Mouse (Mus musculus): ENCODE results near the gene Slc35c1. TPM values are rescaled to one million over a fixed set of nuclear protein-coding genes. Genes with fewer than 3 reads are reported as not detected.

Gene Slc35c1
- polyA plus RNA-seq, 1 experiment from 2014 or later = 13.6 TPM

DNA sequence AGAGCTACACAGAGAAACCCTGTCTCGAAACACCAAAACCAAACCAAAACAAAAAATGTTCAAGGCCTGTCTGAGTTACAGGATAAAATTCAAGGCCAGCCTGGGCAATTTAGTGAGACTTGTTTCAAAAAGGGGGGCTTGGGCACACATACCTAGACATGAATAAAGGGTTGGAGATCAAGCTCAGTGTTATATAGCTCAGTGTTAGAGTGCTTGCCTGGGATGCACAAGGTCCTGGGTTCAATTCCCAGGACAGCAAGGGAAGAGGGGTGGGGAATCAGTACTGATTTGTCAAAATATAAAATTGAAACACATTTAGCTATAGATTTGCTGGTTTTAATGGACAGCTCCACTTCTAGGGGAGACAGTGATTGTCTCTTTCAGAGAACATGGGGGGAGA lies 877 bp upstream of the Slc35c1 start:
- no peaks in the 10 kb centered on the region for H3K36me3 ChIP-seq (ENCODE audit: control insufficient read depth, insufficient read depth, low read length)
- peaks cover 28% of the 10 kb centered on the region for H3K4me1 ChIP-seq (ENCODE audit: control insufficient read depth, insufficient read depth, low read length)
- H3K9ac ChIP-seq (ENCODE audit: low read depth, low read length) = no peak overlapping the region
- H3K4me3 ChIP-seq (ENCODE audit: low read length) = no peak overlapping the region
- no peak for ATAC-seq (ENCODE audit: low FRiP score, low TSS enrichment)
- no peak overlapping the region for H3K27ac ChIP-seq (ENCODE audit: low read depth, low read length)
- 81% methylated on average over 1 of the region's 1 CpGs for WGBS
- no peak overlapping the region for H3K4me2 ChIP-seq (replicated peaks; ENCODE audit: low read depth, low read length)
- H3K27me3 ChIP-seq (ENCODE audit: control insufficient read depth, insufficient read depth, low read length) = peaks cover 6% of the 10 kb centered on the region; the same call in 1 of the 2 replicates
- no peaks in the 10 kb centered on the region for H3K9me3 ChIP-seq (ENCODE audit: control insufficient read depth, low read length)

DNA sequence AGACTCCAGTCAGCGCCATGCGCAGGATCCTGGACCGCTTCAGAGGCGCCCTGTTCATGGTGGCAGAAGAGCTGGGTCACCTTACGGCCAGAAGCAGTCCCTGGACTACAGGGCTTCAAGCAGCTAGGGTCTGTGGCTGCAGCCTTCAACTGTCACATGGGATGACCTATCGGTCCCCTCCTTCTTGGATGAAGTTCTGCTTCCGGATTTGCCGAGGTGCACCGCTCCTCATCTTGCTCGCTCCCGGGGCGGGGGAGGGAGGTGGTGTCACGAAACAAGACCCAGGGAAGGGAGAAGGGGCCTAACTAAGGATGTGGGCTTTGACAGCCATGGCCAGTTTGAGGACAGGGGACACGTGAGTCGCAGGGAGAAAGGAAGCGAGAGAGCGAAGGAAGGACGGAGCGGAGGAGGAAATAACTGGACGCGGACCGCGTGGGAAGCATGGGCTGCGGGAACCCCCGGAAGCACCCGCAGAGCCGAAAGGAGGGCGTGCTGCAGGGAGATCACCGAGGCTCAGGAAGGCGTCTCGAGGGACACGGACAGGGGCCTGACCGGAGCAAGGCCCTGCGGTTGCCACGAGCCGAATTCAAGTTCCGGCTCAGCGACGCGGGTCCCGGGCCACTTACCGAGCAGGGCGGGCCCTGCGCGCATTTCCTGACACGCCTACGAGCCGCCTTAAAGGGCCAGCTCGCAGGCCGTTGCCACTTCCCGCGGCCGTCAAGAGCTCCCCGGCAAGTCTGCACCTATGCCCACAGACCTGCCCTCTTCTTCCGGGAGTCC lies 1.0 kb downstream of the Slc35c1 start:
- ATAC-seq (ENCODE audit: low FRiP score, low TSS enrichment) = peak; percentile 84
- peaks cover 6% of the 10 kb centered on the region; the same call in 1 of the 2 replicates for H3K27me3 ChIP-seq (ENCODE audit: control insufficient read depth, insufficient read depth, low read length)
- H3K9ac ChIP-seq (ENCODE audit: low read depth, low read length) = peak overlapping the region; percentile 71
- no peaks in the 10 kb centered on the region for H3K9me3 ChIP-seq (ENCODE audit: control insufficient read depth, low read length)
- under 1% methylated on average over 53 of the region's 55 CpGs for WGBS
- peaks cover 4% of the 10 kb centered on the region for H3K36me3 ChIP-seq (ENCODE audit: control insufficient read depth, insufficient read depth, low read length)
- H3K4me3 ChIP-seq (ENCODE audit: low read length) = peak overlapping the region; percentile 84
- peak overlapping the region; percentile 73 for H3K27ac ChIP-seq (ENCODE audit: low read depth, low read length)
- peak overlapping the region; percentile 94 for H3K4me2 ChIP-seq (replicated peaks; ENCODE audit: low read depth, low read length)
- H3K4me1 ChIP-seq (ENCODE audit: control insufficient read depth, insufficient read depth, low read length) = peaks cover 28% of the 10 kb centered on the region

DNA sequence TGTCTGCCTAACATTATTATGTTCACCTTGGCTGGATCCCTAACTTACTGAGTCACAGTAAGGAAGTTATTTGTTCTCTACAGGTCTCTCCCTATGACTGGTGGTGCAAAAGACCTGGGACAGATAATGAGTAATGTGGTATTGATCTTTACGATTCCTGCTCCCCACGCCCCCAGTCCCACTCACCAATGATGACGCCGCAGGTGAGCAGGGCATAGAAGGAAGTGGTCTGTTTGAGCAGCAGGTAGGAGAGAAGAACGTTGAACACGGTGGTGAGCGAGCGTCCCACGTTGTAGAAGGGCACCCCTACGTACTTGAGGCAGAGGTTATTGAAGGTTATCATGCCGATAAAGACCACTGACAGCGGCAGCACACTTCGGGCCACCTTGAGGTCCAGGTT lies 1.9 kb downstream of the Slc35c1 start:
- H3K4me2 ChIP-seq (replicated peaks; ENCODE audit: low read depth, low read length) = peak overlapping the region; percentile 94
- peaks cover 28% of the 10 kb centered on the region for H3K4me1 ChIP-seq (ENCODE audit: control insufficient read depth, insufficient read depth, low read length)
- ATAC-seq (ENCODE audit: low FRiP score, low TSS enrichment) = no peak
- peak overlapping the region; percentile 71 for H3K9ac ChIP-seq (ENCODE audit: low read depth, low read length)
- peaks cover 13% of the 10 kb centered on the region for H3K36me3 ChIP-seq (ENCODE audit: control insufficient read depth, insufficient read depth, low read length)
- 67% methylated on average over 13 of the region's 13 CpGs for WGBS
- no peak overlapping the region for H3K27ac ChIP-seq (ENCODE audit: low read depth, low read length)
- no peaks in the 10 kb centered on the region for H3K9me3 ChIP-seq (ENCODE audit: control insufficient read depth, low read length)
- peak overlapping the region; percentile 84 for H3K4me3 ChIP-seq (ENCODE audit: low read length)
- peaks cover 6% of the 10 kb centered on the region; the same call in 1 of the 2 replicates for H3K27me3 ChIP-seq (ENCODE audit: control insufficient read depth, insufficient read depth, low read length)

DNA sequence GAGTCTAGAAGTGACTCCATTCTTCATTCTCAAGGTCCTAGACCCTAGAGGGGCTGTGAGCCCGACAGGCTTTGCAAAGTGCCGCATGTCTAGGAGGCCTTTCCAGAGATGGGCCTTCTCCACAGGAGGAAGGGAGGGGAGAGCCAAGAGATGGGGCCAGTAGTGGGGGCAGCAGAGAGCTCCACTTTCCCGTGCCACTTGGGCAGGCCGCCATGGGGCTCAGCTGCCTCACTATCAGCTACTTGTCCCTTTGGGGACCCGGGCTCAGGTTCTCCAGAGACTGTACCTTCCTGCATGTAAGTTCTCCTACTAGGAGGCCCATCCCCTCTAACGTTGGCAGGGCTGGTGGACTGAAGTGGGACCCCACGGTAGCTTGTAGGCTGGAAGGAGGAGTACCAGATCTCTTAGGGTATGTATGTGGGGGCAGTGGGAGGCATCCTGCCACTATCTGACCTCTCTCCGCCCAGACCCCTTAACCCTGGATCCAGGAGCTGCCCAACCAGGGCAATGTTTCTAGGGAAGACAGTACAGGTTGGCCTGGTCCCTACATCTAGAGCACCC lies 3.3 kb downstream of the Slc35c1 start:
- H3K9ac ChIP-seq (ENCODE audit: low read depth, low read length) = no peak overlapping the region
- peaks cover 6% of the 10 kb centered on the region; the same call in 1 of the 2 replicates for H3K27me3 ChIP-seq (ENCODE audit: control insufficient read depth, insufficient read depth, low read length)
- H3K4me2 ChIP-seq (replicated peaks; ENCODE audit: low read depth, low read length) = no peak overlapping the region
- WGBS = 75% methylated on average over 8 of the region's 8 CpGs
- no peak overlapping the region for H3K27ac ChIP-seq (ENCODE audit: low read depth, low read length)
- H3K9me3 ChIP-seq (ENCODE audit: control insufficient read depth, low read length) = no peaks in the 10 kb centered on the region
- H3K36me3 ChIP-seq (ENCODE audit: control insufficient read depth, insufficient read depth, low read length) = peaks cover 17% of the 10 kb centered on the region
- no peak overlapping the region for H3K4me3 ChIP-seq (ENCODE audit: low read length)
- H3K4me1 ChIP-seq (ENCODE audit: control insufficient read depth, insufficient read depth, low read length) = peaks cover 28% of the 10 kb centered on the region
- ATAC-seq (ENCODE audit: low FRiP score, low TSS enrichment) = no peak

DNA sequence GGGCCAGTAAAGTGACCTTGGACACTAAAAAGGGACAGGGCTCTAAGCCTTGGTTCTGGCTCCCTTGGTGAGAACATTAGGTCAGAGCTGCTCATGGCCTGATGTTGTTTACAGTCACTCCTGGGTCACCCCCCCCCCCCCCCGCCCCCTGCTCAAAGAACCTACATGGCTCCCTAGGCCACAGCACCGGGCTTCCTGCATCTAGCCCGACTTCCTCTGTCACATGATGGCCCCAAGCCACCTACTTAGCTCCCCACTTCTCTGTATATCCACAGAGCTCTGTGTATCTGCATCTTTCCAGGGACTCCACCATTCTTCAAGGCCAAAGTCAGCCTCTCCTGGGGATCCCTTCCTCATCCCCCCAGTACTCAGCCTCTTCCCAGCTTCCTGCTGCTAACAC lies 4.6 kb downstream of the Slc35c1 start:
- H3K4me1 ChIP-seq (ENCODE audit: control insufficient read depth, insufficient read depth, low read length) = peaks cover 28% of the 10 kb centered on the region
- H3K4me2 ChIP-seq (replicated peaks; ENCODE audit: low read depth, low read length) = no peak overlapping the region
- 14% methylated on average over 2 of the region's 3 CpGs for WGBS
- peaks cover 6% of the 10 kb centered on the region; the same call in 1 of the 2 replicates for H3K27me3 ChIP-seq (ENCODE audit: control insufficient read depth, insufficient read depth, low read length)
- H3K9ac ChIP-seq (ENCODE audit: low read depth, low read length) = no peak overlapping the region
- ATAC-seq (ENCODE audit: low FRiP score, low TSS enrichment) = no peak
- H3K27ac ChIP-seq (ENCODE audit: low read depth, low read length) = no peak overlapping the region
- H3K9me3 ChIP-seq (ENCODE audit: control insufficient read depth, low read length) = no peaks in the 10 kb centered on the region
- peaks cover 17% of the 10 kb centered on the region for H3K36me3 ChIP-seq (ENCODE audit: control insufficient read depth, insufficient read depth, low read length)
- no peak overlapping the region for H3K4me3 ChIP-seq (ENCODE audit: low read length)

DNA sequence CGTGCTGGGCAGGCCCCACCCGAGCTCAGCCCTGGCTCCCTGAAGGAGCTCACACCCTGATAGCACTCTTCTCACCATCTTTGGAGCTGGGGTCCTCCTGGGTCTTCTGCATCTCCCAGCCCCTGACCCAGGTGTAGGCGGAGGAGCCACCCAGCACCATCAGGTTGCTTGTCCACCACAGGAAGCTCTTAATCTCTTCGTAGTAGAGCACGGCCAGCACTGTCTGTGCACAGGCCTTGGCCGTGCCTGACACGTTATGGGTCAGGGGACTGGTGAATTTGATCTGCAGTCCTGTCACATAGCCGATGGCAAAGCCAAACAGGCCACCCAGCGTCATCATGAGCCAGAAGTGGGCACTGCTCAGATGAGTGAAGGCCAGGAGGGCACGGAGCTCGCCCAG lies 6.2 kb downstream of the Slc35c1 start:
- no peak for ATAC-seq (ENCODE audit: low FRiP score, low TSS enrichment)
- H3K27me3 ChIP-seq (ENCODE audit: control insufficient read depth, insufficient read depth, low read length) = no peaks in the 10 kb centered on the region

DNA sequence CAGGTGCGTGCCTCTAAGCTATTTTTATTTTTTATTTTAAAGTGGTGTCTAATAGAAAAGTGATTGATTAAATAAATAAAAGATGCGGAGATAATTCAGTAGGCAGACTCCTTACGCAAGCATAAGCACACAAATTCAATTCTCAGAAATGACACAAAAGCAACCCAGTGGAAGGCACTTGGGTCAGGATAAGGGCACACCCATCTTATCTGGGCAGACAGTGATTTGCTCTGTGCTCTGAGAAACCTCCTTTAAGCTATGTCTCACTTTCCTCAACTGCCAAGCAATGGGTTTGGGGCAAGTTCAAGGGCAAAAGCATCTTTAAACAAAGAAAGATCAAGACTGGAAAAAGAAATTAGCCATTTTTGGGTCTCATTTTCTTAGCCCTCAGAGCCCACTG lies 9.2 kb downstream of the Slc35c1 start:
- WGBS = 89% methylated on average over 3 of the region's 3 CpGs
- Histone ChIP-seq H3K4me1 (ENCODE audit: control insufficient read depth, insufficient read depth, low read length) (no peaks in the 10 kb centered on the region), H3K36me3 (ENCODE audit: control insufficient read depth, insufficient read depth, low read length) (peaks cover 17% of the 10 kb centered on the region), H3K4me2 (replicated peaks; ENCODE audit: low read depth, low read length) (no peak overlapping the region), H3K9ac (ENCODE audit: low read depth, low read length) (no peak overlapping the region), H3K9me3 (ENCODE audit: control insufficient read depth, low read length) (no peaks in the 10 kb centered on the region), H3K27me3 (ENCODE audit: control insufficient read depth, insufficient read depth, low read length) (no peaks in the 10 kb centered on the region), H3K4me3 (ENCODE audit: low read length) (no peak overlapping the region), H3K27ac (ENCODE audit: low read depth, low read length) (no peak overlapping the region)
- ATAC-seq (ENCODE audit: low FRiP score, low TSS enrichment) = no peak

More for the DNA sequence above, 6.2 kb downstream of the Slc35c1 start:
- peaks cover 19% of the 10 kb centered on the region for H3K4me1 ChIP-seq (ENCODE audit: control insufficient read depth, insufficient read depth, low read length)
- H3K36me3 ChIP-seq (ENCODE audit: control insufficient read depth, insufficient read depth, low read length) = peaks cover 17% of the 10 kb centered on the region
- no peaks in the 10 kb centered on the region for H3K9me3 ChIP-seq (ENCODE audit: control insufficient read depth, low read length)
- H3K4me2 ChIP-seq (replicated peaks; ENCODE audit: low read depth, low read length) = no peak overlapping the region
- no peak overlapping the region for H3K27ac ChIP-seq (ENCODE audit: low read depth, low read length)
- no peak overlapping the region for H3K4me3 ChIP-seq (ENCODE audit: low read length)
- WGBS = 84% methylated on average over 11 of the region's 11 CpGs
- H3K9ac ChIP-seq (ENCODE audit: low read depth, low read length) = no peak overlapping the region

DNA sequence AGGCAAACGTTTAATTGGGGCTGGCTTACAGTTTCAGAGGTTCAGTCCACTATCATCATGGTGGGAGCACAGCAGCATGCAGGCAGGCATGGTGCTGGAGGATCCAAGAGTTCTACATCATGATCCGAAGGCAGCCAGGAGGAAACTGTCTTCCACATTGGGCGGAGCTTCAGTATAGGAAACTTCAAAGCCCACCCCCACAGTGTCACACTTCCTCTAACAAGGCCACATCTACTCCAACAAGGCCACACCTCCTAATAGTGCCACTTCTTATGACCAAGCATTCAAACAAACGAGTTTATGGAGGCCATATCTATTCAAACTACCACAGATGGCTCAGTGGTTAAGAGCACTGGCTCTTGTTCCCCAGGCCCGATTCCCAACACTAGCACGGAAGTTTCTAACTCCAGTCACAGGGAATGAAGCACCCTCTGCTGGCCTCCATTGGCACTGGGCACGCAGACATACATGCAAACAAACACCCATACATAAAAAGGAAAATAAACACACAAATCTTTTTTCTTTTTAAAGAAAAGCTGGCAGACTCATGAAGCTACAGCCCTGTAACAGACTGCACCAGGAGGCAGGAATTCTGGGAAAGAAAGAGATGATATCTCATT lies 13.1 kb downstream of the Slc35c1 start:
- Histone ChIP-seq H3K4me3 (ENCODE audit: low read length) (no peak overlapping the region), H3K9ac (ENCODE audit: low read depth, low read length) (no peak overlapping the region), H3K9me3 (ENCODE audit: control insufficient read depth, low read length) (no peaks in the 10 kb centered on the region), H3K4me2 (replicated peaks; ENCODE audit: low read depth, low read length) (no peak overlapping the region), H3K36me3 (ENCODE audit: control insufficient read depth, insufficient read depth, low read length) (no peaks in the 10 kb centered on the region), H3K27ac (ENCODE audit: low read depth, low read length) (no peak overlapping the region), H3K27me3 (ENCODE audit: control insufficient read depth, insufficient read depth, low read length) (no peaks in the 10 kb centered on the region), H3K4me1 (ENCODE audit: control insufficient read depth, insufficient read depth, low read length) (no peaks in the 10 kb centered on the region)
- 69% methylated on average over 7 of the region's 7 CpGs for WGBS
- no peak for ATAC-seq (ENCODE audit: low FRiP score, low TSS enrichment)

DNA sequence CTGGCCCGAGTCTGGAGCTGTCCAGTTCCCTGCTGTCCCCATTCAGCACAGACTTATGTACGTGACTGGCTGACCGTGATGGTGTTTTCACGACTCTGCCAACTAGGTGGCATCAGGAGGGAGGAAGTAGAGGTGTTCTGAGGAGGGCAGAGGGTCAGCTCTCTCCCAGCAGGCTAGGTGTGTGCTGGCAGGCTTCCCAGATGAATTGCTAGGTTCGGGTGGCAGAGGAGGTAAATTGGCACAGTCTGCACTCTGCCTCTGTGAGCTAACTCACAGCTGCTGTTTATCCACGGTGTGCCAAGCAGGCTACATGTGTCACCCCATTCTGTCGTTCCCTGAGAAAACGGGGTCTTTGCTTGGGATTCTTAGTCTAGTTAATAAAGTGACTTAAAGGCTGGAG lies 13.7 kb downstream of the Slc35c1 start:
- Histone ChIP-seq H3K4me3 (ENCODE audit: low read length) (no peak overlapping the region), H3K9me3 (ENCODE audit: control insufficient read depth, low read length) (no peaks in the 10 kb centered on the region), H3K27me3 (ENCODE audit: control insufficient read depth, insufficient read depth, low read length) (no peaks in the 10 kb centered on the region), H3K36me3 (ENCODE audit: control insufficient read depth, insufficient read depth, low read length) (no peaks in the 10 kb centered on the region), H3K27ac (ENCODE audit: low read depth, low read length) (no peak overlapping the region), H3K9ac (ENCODE audit: low read depth, low read length) (no peak overlapping the region), H3K4me2 (replicated peaks; ENCODE audit: low read depth, low read length) (no peak overlapping the region), H3K4me1 (ENCODE audit: control insufficient read depth, insufficient read depth, low read length) (no peaks in the 10 kb centered on the region)
- 74% methylated on average over 8 of the region's 8 CpGs for WGBS
- ATAC-seq (ENCODE audit: low FRiP score, low TSS enrichment) = no peak

All from kidney, embryonic 14.5 days (tissue).